Mouse (Mus musculus): ENCODE measurements around the gene Ephb4. TPM values are rescaled to one million over a fixed set of nuclear protein-coding genes. Genes with fewer than 3 reads are reported as not detected.

Gene Ephb4
- polyA plus RNA-seq, 1 experiment: 27.5 TPM

- 89% methylated on average over 3 of the region's 3 CpGs for WGBS
- no peaks in the 10 kb centered on the region for H3K27me3 ChIP-seq (ENCODE audit: control insufficient read depth, insufficient read depth, low read length)
- H3K27ac ChIP-seq (ENCODE audit: insufficient read depth, low read depth, low read length): no peak overlapping the region
- TF ChIP-seq POLR2A (IDR thresholded peaks at IDR 0.05; ENCODE audit: low read depth, low read length) (no peak), CTCF (IDR thresholded peaks at IDR 0.05; ENCODE audit: extremely low read depth, insufficient read length, insufficient replicate concordance, low read depth, low read length) (no peak)
- H3K4me1 ChIP-seq (ENCODE audit: control insufficient read depth, insufficient read depth, insufficient read length, low read length): no peaks in the 10 kb centered on the region
- no peak overlapping the region for H3K4me3 ChIP-seq (ENCODE audit: low read depth, low read length)
- no peaks in the 10 kb centered on the region for H3K36me3 ChIP-seq (ENCODE audit: control insufficient read depth, insufficient read depth, low read length)
Measured at GRCm38 (mm10) chr5:137410066-137410465, 60.2 kb downstream of the Ephb4 start.

DNA sequence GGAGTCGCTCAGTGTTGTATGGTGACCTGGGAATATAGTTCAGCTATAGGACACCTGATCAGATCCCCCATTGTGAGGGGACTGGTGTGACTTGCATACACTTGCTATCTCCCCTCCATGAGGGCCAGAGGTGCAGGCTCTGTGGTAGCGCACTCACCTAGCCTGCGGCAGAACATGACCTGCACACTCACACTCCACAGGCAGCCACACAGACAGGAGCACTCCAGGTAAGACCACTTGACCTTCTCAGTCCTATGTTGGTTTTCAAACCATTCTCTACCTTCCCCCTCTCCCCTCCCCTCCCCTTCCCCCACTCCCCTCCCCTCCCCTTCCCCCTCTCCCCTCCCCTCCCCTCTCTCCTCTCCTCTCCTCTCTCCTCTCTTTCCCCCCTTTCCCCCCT lies 60.6 kb downstream of the Ephb4 start:
- no peak overlapping the region for H3K4me3 ChIP-seq (ENCODE audit: low read depth, low read length)
- H3K36me3 ChIP-seq (ENCODE audit: control insufficient read depth, insufficient read depth, low read length): no peaks in the 10 kb centered on the region
- WGBS: 97% methylated on average over 3 of the region's 3 CpGs
- TF ChIP-seq POLR2A (IDR thresholded peaks at IDR 0.05; ENCODE audit: low read depth, low read length) (no peak), CTCF (IDR thresholded peaks at IDR 0.05; ENCODE audit: extremely low read depth, insufficient read length, insufficient replicate concordance, low read depth, low read length) (no peak)
- H3K27me3 ChIP-seq (ENCODE audit: control insufficient read depth, insufficient read depth, low read length): no peaks in the 10 kb centered on the region
- H3K4me1 ChIP-seq (ENCODE audit: control insufficient read depth, insufficient read depth, insufficient read length, low read length): no peaks in the 10 kb centered on the region
- no peak overlapping the region for H3K27ac ChIP-seq (ENCODE audit: insufficient read depth, low read depth, low read length)

DNA sequence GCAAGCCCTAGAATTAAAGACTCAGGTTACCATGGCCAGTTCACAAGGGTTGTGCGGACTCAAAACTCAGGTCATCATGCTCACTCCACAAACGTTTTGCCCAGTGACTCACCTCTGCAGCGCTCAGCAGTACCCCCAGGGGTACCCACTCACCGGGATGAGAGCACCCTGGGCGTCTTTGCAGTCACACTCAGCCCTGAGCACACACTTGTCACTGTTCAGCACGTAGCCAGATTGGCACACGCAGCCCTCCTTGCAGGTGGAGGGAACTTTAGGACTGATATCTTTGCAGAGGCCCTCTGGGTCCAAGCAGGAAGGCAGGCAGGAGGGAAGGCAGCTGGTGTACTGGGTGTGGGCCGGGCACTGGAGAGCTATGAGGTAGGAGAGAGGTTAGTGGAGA lies 61.3 kb downstream of the Ephb4 start:
- Histone ChIP-seq H3K4me3 (ENCODE audit: low read depth, low read length) (no peak overlapping the region), H3K27ac (ENCODE audit: insufficient read depth, low read depth, low read length) (no peak overlapping the region), H3K36me3 (ENCODE audit: control insufficient read depth, insufficient read depth, low read length) (no peaks in the 10 kb centered on the region), H3K4me1 (ENCODE audit: control insufficient read depth, insufficient read depth, insufficient read length, low read length) (no peaks in the 10 kb centered on the region), H3K27me3 (ENCODE audit: control insufficient read depth, insufficient read depth, low read length) (no peaks in the 10 kb centered on the region)
- TF ChIP-seq POLR2A (IDR thresholded peaks at IDR 0.05; ENCODE audit: low read depth, low read length) (no peak), CTCF (IDR thresholded peaks at IDR 0.05; ENCODE audit: extremely low read depth, insufficient read length, insufficient replicate concordance, low read depth, low read length) (no peak)
- WGBS: 74% methylated on average over 8 of the region's 8 CpGs

DNA sequence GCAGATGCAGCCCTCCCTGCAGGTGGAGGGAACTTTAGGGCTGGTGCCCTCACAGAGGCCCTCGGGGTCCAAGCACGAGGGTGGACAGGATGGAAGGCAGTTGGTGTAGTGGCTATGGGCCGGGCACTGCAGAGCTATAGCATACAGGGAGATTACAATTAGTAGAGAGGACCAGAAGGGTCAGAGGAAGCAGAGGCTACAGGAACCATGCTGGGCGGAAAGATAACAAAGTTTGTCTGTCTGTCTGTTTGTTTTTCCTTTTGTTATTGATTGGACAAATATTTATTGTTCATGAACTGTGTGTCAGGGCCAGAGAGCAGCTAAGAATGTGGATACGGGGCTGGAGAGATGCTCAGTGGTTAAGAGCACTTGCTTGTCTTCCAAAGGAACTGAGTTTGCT lies 64.3 kb downstream of the Ephb4 start:
- no peak for TF ChIP-seq CTCF (IDR thresholded peaks at IDR 0.05; ENCODE audit: extremely low read depth, insufficient read length, insufficient replicate concordance, low read depth, low read length)
- TF ChIP-seq POLR2A (IDR thresholded peaks at IDR 0.05; ENCODE audit: low read depth, low read length): no peak
- H3K4me3 ChIP-seq (ENCODE audit: low read depth, low read length): no peak overlapping the region
- no peaks in the 10 kb centered on the region for H3K36me3 ChIP-seq (ENCODE audit: control insufficient read depth, insufficient read depth, low read length)
- H3K4me1 ChIP-seq (ENCODE audit: control insufficient read depth, insufficient read depth, insufficient read length, low read length): peaks cover 10% of the 10 kb centered on the region; the same call in 1 of the 2 replicates
- H3K27ac ChIP-seq (ENCODE audit: insufficient read depth, low read depth, low read length): no peak overlapping the region
- no peaks in the 10 kb centered on the region for H3K27me3 ChIP-seq (ENCODE audit: control insufficient read depth, insufficient read depth, low read length)
- WGBS: 51% methylated on average over 5 of the region's 5 CpGs

DNA sequence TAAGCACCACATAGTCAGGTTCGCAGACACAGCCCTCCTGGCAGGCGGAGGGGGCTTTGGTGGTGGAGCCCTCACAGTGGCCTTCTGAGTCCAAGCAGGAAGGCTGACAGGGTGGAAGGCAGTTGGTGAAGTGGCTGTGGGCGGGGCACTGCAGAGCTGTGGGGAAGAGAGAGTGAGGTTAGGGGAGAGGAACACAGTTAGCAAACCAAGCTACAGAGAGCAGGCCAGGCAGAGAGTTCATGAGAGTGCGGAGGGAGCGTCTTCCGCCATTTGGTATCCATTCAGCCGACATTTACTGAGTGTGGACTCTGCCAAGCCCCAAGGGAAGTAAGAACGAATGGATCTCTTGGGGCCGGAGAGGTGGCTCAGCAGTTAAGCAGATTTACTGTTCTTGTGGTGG lies 69.2 kb downstream of the Ephb4 start:
- Histone ChIP-seq H3K27ac (ENCODE audit: insufficient read depth, low read depth, low read length) (peak overlapping the region; percentile 64; the same call in 1 of the 2 replicates), H3K4me1 (ENCODE audit: control insufficient read depth, insufficient read depth, insufficient read length, low read length) (peaks cover 22% of the 10 kb centered on the region; the same call in 1 of the 2 replicates), H3K27me3 (ENCODE audit: control insufficient read depth, insufficient read depth, low read length) (no peaks in the 10 kb centered on the region), H3K4me3 (ENCODE audit: low read depth, low read length) (no peak overlapping the region), H3K36me3 (ENCODE audit: control insufficient read depth, insufficient read depth, low read length) (no peaks in the 10 kb centered on the region)
- TF ChIP-seq POLR2A (IDR thresholded peaks at IDR 0.05; ENCODE audit: low read depth, low read length): no peak
- TF ChIP-seq CTCF (IDR thresholded peaks at IDR 0.05; ENCODE audit: extremely low read depth, insufficient read length, insufficient replicate concordance, low read depth, low read length): no peak
- WGBS: 38% methylated on average over 9 of the region's 9 CpGs

GRCm38 (mm10) chr5:137419841-137420240 lies 69.9 kb downstream of the Ephb4 start:
- Histone ChIP-seq H3K27me3 (ENCODE audit: control insufficient read depth, insufficient read depth, low read length) (no peaks in the 10 kb centered on the region), H3K27ac (ENCODE audit: insufficient read depth, low read depth, low read length) (peak overlapping the region; percentile 64), H3K36me3 (ENCODE audit: control insufficient read depth, insufficient read depth, low read length) (no peaks in the 10 kb centered on the region), H3K4me3 (ENCODE audit: low read depth, low read length) (no peak overlapping the region; the same call in 1 of the 2 replicates), H3K4me1 (ENCODE audit: control insufficient read depth, insufficient read depth, insufficient read length, low read length) (peaks cover 25% of the 10 kb centered on the region; the same call in 1 of the 2 replicates)
- 27% methylated on average over 4 of the region's 4 CpGs for WGBS
- no peak for TF ChIP-seq CTCF (IDR thresholded peaks at IDR 0.05; ENCODE audit: extremely low read depth, insufficient read length, insufficient replicate concordance, low read depth, low read length)
- no peak for TF ChIP-seq POLR2A (IDR thresholded peaks at IDR 0.05; ENCODE audit: low read depth, low read length)

DNA sequence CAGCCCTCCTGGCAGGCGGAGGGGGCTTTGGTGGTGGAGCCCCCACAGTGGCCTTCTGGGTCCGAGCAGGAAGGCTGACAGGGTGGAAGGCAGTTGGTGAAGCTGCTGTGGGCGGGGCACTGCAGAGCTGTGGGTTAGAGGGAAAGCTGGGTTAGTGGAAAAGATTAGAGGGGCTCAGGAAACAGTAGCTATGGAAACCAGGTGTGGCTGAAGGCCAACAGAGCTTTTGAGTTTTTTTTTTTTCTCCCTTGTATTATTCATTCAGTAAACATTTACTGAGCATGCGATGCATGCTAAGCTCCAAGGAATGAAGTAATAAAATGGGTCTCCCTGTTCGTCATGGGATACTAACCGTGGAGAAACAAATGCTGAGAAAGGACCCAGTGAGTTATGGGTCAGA lies 75.7 kb downstream of the Ephb4 start:
- Histone ChIP-seq H3K27ac (ENCODE audit: insufficient read depth, low read depth, low read length) (no peak overlapping the region), H3K4me3 (ENCODE audit: low read depth, low read length) (no peak overlapping the region), H3K27me3 (ENCODE audit: control insufficient read depth, insufficient read depth, low read length) (no peaks in the 10 kb centered on the region), H3K4me1 (ENCODE audit: control insufficient read depth, insufficient read depth, insufficient read length, low read length) (peaks cover 5% of the 10 kb centered on the region; the same call in 1 of the 2 replicates), H3K36me3 (ENCODE audit: control insufficient read depth, insufficient read depth, low read length) (no peaks in the 10 kb centered on the region)
- 39% methylated on average over 6 of the region's 6 CpGs for WGBS
- TF ChIP-seq POLR2A (IDR thresholded peaks at IDR 0.05; ENCODE audit: low read depth, low read length) (no peak), CTCF (IDR thresholded peaks at IDR 0.05; ENCODE audit: extremely low read depth, insufficient read length, insufficient replicate concordance, low read depth, low read length) (no peak)

Other genes starting within 250 kb of the Ephb4 start
- gene Trim56, start 233.9 kb upstream of the Ephb4 start, polyA plus RNA-seq (2012; rRNA removed): 10.3 and 19.9 TPM in 2 replicates
- gene Muc3, start 200.8 kb upstream of the Ephb4 start, polyA plus RNA-seq (2012; rRNA removed): 52.5 and 653 TPM in 2 replicates
- 24.3 and 62.2 TPM in 2 replicates for gene Muc3a, start 137.7 kb upstream of the Ephb4 start, polyA plus RNA-seq (2012; rRNA removed)
- 5.1 and 5.3 TPM in 2 replicates for gene Ache, start 62.6 kb upstream of the Ephb4 start, polyA plus RNA-seq (2012; rRNA removed)
- 7.0 and 10.9 TPM in 2 replicates for gene Ufsp1, start 55.5 kb upstream of the Ephb4 start, polyA plus RNA-seq (2012; rRNA removed)
- 60.3 and 109 TPM in 2 replicates for gene Srrt, start 42.4 kb upstream of the Ephb4 start, polyA plus RNA-seq (2012; rRNA removed)
- gene Trip6, start 35.7 kb upstream of the Ephb4 start, polyA plus RNA-seq (2012; rRNA removed): 7.6 and 8.2 TPM in 2 replicates
- 9.2 and 14.8 TPM in 2 replicates for gene Slc12a9, start 16.5 kb upstream of the Ephb4 start, polyA plus RNA-seq (2012; rRNA removed)
- 0.98 and 2.3 TPM in 2 replicates for gene Zan, start 127.0 kb downstream of the Ephb4 start, polyA plus RNA-seq (2012; rRNA removed)
- gene Pop7, start 152.4 kb downstream of the Ephb4 start, polyA plus RNA-seq (2012; rRNA removed): 23.1 and 36.6 TPM in 2 replicates
- 7.3 and 15.7 TPM in 2 replicates for gene Gigyf1, start 168.4 kb downstream of the Ephb4 start, polyA plus RNA-seq (2012; rRNA removed)
- not detected in 2 replicates for gene Epo, start 183.1 kb downstream of the Ephb4 start, polyA plus RNA-seq (2012; rRNA removed)
- 534 and 1,215 TPM in 2 replicates for gene Gnb2, start 183.4 kb downstream of the Ephb4 start, polyA plus RNA-seq (2012; rRNA removed)
- gene Actl6b, start 203.4 kb downstream of the Ephb4 start, polyA plus RNA-seq (2012; rRNA removed): 0.47 and 1.0 TPM in 2 replicates
- 0.20 and 0.52 TPM in 2 replicates for gene Tfr2, start 219.7 kb downstream of the Ephb4 start, polyA plus RNA-seq (2012; rRNA removed)